Comparison of ENCODE assay signal across 8 mouse cellular contexts in genomic region chr3:61467158-61467557, GRCm38 (mm10).
DNase-seq lines count a peak whose midpoint lies in the region; ATAC-seq and TF ChIP-seq lines count a peak whose summit lies in the region.

No protein-coding gene starts in this region.

- H3K36me3 ChIP-seq in neural tube, embryonic 12.5 days, result no peaks in the 10 kb centered on the region
- H3K36me3 ChIP-seq in hindbrain, embryonic 16.5 days (ENCODE audit: control insufficient read depth, insufficient read depth, low read length), result no peaks in the 10 kb centered on the region
- H3K36me3 ChIP-seq in neural tube, embryonic 14.5 days (ENCODE audit: control insufficient read depth, insufficient read depth, low read length), result no peaks in the 10 kb centered on the region

- TF ChIP-seq POLR2A in cortical plate, adult 2 months (IDR thresholded peaks at IDR 0.05; ENCODE audit: extremely low read depth, insufficient read depth, low read length), result no peak

- intact Hi-C loops in left cerebral cortex, postnatal 36 days (cut with DNase I), result loop anchor here (10.0 kb wide), 1 partner anchor 708 kb away; no protein-coding TSS in a partner anchor

- no peak overlapping the region for H3K9ac ChIP-seq in neural tube, embryonic 12.5 days
- H3K9ac ChIP-seq in hindbrain, embryonic 16.5 days (ENCODE audit: low read depth, low read length), result no peak overlapping the region
- H3K9ac ChIP-seq in neural tube, embryonic 14.5 days (replicated peaks; ENCODE audit: low read depth, low read length), result no peak overlapping the region

- no peaks in the 10 kb centered on the region for H3K27me3 ChIP-seq in neural tube, embryonic 12.5 days (replicated peaks)
- H3K27me3 ChIP-seq in hindbrain, embryonic 16.5 days (replicated peaks; ENCODE audit: control insufficient read depth, insufficient read depth, low read length), result no peaks in the 10 kb centered on the region
- no peaks in the 10 kb centered on the region for H3K27me3 ChIP-seq in neural tube, embryonic 14.5 days (ENCODE audit: control insufficient read depth, insufficient read depth, low read length)

- no peaks in the 10 kb centered on the region for H3K9me3 ChIP-seq in neural tube, embryonic 12.5 days
- H3K9me3 ChIP-seq in hindbrain, embryonic 16.5 days (ENCODE audit: control insufficient read depth, low read length), result no peaks in the 10 kb centered on the region
- H3K9me3 ChIP-seq in neural tube, embryonic 14.5 days (ENCODE audit: control insufficient read depth, low read length), result no peaks in the 10 kb centered on the region

- TF ChIP-seq CTCF in cortical plate, adult 2 months (IDR thresholded peaks at IDR 0.05; ENCODE audit: extremely low read depth, insufficient read depth, low read length), result peak; percentile 47

- no peaks in the 10 kb centered on the region for H3K4me1 ChIP-seq in neural tube, embryonic 12.5 days
- no peaks in the 10 kb centered on the region for H3K4me1 ChIP-seq in cortical plate, adult 2 months (ENCODE audit: control insufficient read depth, insufficient read depth, low read length)
- no peaks in the 10 kb centered on the region for H3K4me1 ChIP-seq in hindbrain, embryonic 16.5 days (ENCODE audit: control insufficient read depth, insufficient read depth, low read depth, low read length)
- no peaks in the 10 kb centered on the region for H3K4me1 ChIP-seq in neural tube, embryonic 14.5 days (ENCODE audit: control insufficient read depth, insufficient read depth, low read length)

- 39% methylated on average over 3 of the region's 3 CpGs for WGBS in neural tube, embryonic 12.5 days
- 45% methylated on average over 3 of the region's 3 CpGs for WGBS in hindbrain, embryonic 16.5 days
- 37% methylated on average over 3 of the region's 3 CpGs for WGBS in neural tube, embryonic 14.5 days

- peak; percentile 45 to 56 for DNase-seq in cerebellum, postnatal 10 days
- no peak for DNase-seq in cerebellum, adult 9-10 months
- DNase-seq in neural tube, embryonic 10.5 days (ENCODE audit: extremely low spot score, low spot score), result no peak
- no peak for DNase-seq in left cerebral cortex, postnatal 36 days (ENCODE audit: low spot score in 2 of 2)

- H3K4me2 ChIP-seq in neural tube, embryonic 12.5 days (replicated peaks), result no peak overlapping the region
- no peak overlapping the region for H3K4me2 ChIP-seq in hindbrain, embryonic 16.5 days (ENCODE audit: low read length)
- H3K4me2 ChIP-seq in neural tube, embryonic 14.5 days (ENCODE audit: low read depth, low read length), result no peak overlapping the region

- ATAC-seq in neural tube, embryonic 12.5 days (ENCODE audit: low FRiP score, low read depth), result peak; percentile 68; the same call in 1 of the 2 replicates
- peak; percentile 37; the same call in 1 of the 2 replicates for ATAC-seq in hindbrain, embryonic 16.5 days
- ATAC-seq in neural tube, embryonic 14.5 days (ENCODE audit: low read depth), result peak; percentile 72; the same call in 1 of the 2 replicates

- H3K27ac ChIP-seq in neural tube, embryonic 12.5 days, result no peak overlapping the region
- no peak overlapping the region for H3K27ac ChIP-seq in cortical plate, adult 2 months (ENCODE audit: insufficient read depth, low read length)
- no peak overlapping the region for H3K27ac ChIP-seq in hindbrain, embryonic 16.5 days (ENCODE audit: low read depth, low read length)
- no peak overlapping the region for H3K27ac ChIP-seq in neural tube, embryonic 14.5 days (ENCODE audit: low read depth, low read length)

- H3K4me3 ChIP-seq in neural tube, embryonic 12.5 days, result no peak overlapping the region
- H3K4me3 ChIP-seq in cortical plate, adult 2 months (ENCODE audit: insufficient read depth, low read length), result no peak overlapping the region
- no peak overlapping the region for H3K4me3 ChIP-seq in hindbrain, embryonic 16.5 days (ENCODE audit: low read length)
- no peak overlapping the region for H3K4me3 ChIP-seq in neural tube, embryonic 14.5 days (ENCODE audit: low read depth, low read length)

Comparison
In these comparisons a context has a peak if more than half of its experiments do, and no peak if none do; other contexts are left out.
1. DNase-seq: peak in cerebellum, postnatal 10 days (2 of 2); none in cerebellum, adult 9-10 months (single experiment), neural tube, embryonic 10.5 days (single experiment) and left cerebral cortex, postnatal 36 days (0 of 2).
2. Peak in every context shown above with its lines, with median percentiles within 50 percentile points of each other: ATAC-seq.